Mouse (Mus musculus) lung, embryonic 16.5 days (tissue): ENCODE results near the gene Fam222b. TPM values are rescaled to one million over a fixed set of nuclear protein-coding genes. Genes with fewer than 3 reads are reported as not detected.

Source experiments
- ATAC-seq: fragments of 200-750 bp; cut with Nextera tagmentation; 2 replicates; pipeline ENCODE4 v1.8.0; 2017; ENCODE audit warnings: low read depth, mild to moderate bottlenecking, moderate library complexity
- H3K27ac ChIP-seq: fragments of 300-500 bp; sonication (generic); 2 replicates; pipeline ENCODE4 v1.5.1; 2014; ENCODE audit warnings: mild to moderate bottlenecking, control low read depth, low read length
- H3K27me3 ChIP-seq: fragments of 300-500 bp; sonication (generic); 2 replicates; pipeline ENCODE4 v1.6.1; 2014; ENCODE audit warnings: low read depth, low read length, mixed read lengths; ENCODE audit not compliant: control insufficient read depth, insufficient read depth
- H3K36me3 ChIP-seq: fragments of 300-500 bp; sonication (generic); 2 replicates; pipeline ENCODE4 v1.6.1; 2014; ENCODE audit warnings: low read length; ENCODE audit not compliant: control insufficient read depth, insufficient read depth
- H3K4me1 ChIP-seq: fragments of 300-500 bp; sonication (generic); replicated peaks from 2 replicates; pipeline ENCODE4 v1.6.1; 2014; ENCODE audit warnings: low read length, mixed read lengths; ENCODE audit not compliant: control insufficient read depth, insufficient read depth
- H3K4me2 ChIP-seq: fragments of 300-500 bp; sonication (generic); 2 replicates; pipeline ENCODE4 v1.6.1; 2014; ENCODE audit warnings: low read depth, low read length, control low read depth
- H3K4me3 ChIP-seq: fragments of 300-500 bp; sonication (generic); 2 replicates; pipeline ENCODE4 v1.5.1; 2014; ENCODE audit warnings: mild to moderate bottlenecking, low read length, control low read depth
- H3K9ac ChIP-seq: fragments of 300-500 bp; sonication (generic); 2 replicates; pipeline ENCODE4 v1.6.1; 2014; ENCODE audit warnings: low read length, control low read depth
- H3K9me3 ChIP-seq: fragments of 300-500 bp; sonication (generic); 2 replicates; pipeline ENCODE4 v1.6.1; 2016; ENCODE audit warnings: low read length; ENCODE audit not compliant: control insufficient read depth
- WGBS: fragments of 180-500 bp; shearing (Covaris S2); extraction: QIAGEN DNeasy Blood & Tissue Kit; methylation state at CpG from one replicate; pipeline ENCODE4 v1.1.7; 2014; 5-methylcytosine and 5-hydroxymethylcytosine counted together
- microRNA counts: library from miRNA; unstranded; fragments of <30 nt; microRNA quantifications from one replicate; lab custom pipeline; 2016
- microRNA-seq: library from miRNA; unstranded; fragments of <30 nt; microRNA quantifications from one replicate; pipeline ENCODE4, GENCODE M21; 2016
- polyA plus RNA-seq: library from polyadenylated mRNA; unstranded; fragments of >200 nt; fragmentation: Nextera tagmentation; extraction: Ambion mirVana; gene quantifications from 2 replicates; pipeline ENCODE4 v1.2.1, GENCODE M21; 2015

Gene Fam222b
- polyA plus RNA-seq, 1 experiment from 2014 or later, result 17.1 TPM

DNA sequence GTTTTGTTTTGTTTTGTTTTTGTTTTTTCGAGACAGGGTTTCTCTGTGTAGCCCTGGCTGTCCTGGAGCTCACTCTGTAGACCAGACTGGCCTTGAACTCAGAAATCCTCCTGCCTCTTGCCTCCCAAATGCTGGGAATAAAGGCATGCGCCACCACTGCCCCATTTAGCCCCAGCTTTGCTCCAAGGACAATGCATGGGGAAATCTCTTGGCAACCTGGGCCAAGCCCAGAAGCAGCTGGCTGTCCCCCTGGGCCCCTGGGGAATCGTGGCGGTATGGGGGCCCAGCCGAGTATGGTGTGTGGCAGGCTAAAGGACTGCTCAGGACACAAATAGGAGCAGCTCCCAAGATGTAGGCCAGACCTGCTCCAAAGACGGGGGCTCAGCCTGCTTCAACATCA is 109.8 kb downstream of the Fam222b start:
- Histone ChIP-seq H3K4me1 (no peaks in the 10 kb centered on the region), H3K9me3 (no peaks in the 10 kb centered on the region), H3K4me2 (no peak overlapping the region), H3K27ac (no peak overlapping the region), H3K9ac (no peak overlapping the region), H3K27me3 (no peaks in the 10 kb centered on the region), H3K4me3 (no peak overlapping the region), H3K36me3 (peaks cover 36% of the 10 kb centered on the region)
- ATAC-seq, result no peak
- WGBS, result 74% methylated on average over 6 of the region's 6 CpGs

DNA sequence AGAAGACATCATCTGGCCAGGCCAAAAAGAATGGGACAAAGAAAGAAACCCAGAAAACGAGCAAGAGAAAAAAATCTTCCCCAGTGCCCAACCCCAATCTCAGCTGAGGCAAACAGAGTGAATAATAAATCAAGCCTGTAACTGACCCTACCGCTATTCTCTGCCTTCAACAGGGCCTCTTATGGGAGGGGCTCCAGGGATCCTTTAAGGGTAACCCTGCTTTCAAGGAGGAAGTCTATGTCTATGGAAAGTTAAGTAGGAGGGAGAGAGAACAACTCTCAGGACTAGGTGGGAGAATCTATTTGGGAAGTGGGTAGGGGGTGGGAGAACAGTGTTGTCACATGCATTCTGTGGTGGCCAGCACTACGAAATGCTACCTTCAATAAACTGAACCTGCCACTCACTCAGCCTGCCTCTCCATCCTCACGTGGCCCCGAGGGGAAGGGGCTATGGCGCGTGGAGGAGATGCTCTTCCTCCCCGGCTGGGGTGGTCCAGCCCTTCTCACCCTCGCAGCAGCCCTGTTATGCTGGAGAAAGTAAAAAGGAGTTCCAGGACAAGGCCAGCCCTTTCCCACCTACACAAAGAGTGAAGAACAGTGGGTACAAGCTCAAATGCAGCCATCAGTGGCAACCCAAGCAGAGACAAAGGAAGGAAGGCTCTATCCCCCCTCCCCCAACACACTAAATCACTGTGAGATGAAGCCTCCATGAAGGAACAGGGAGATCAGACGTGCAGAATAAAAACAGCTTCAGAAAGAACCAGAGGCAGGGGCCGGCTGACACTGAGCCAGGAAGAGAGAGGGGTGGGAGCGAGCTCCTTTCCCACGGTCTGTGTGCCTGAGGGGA is 111.1 kb downstream of the Fam222b start:
- no peaks in the 10 kb centered on the region for H3K9me3 ChIP-seq
- H3K9ac ChIP-seq, result no peak overlapping the region
- H3K36me3 ChIP-seq, result peaks cover 41% of the 10 kb centered on the region
- H3K4me2 ChIP-seq, result no peak overlapping the region
- H3K4me1 ChIP-seq, result no peaks in the 10 kb centered on the region
- no peak overlapping the region for H3K4me3 ChIP-seq
- no peak overlapping the region for H3K27ac ChIP-seq
- no peak for ATAC-seq
- no peaks in the 10 kb centered on the region for H3K27me3 ChIP-seq
- 68% methylated on average over 13 of the region's 13 CpGs for WGBS

MicroRNAs within 50 kb of the gene (microRNA counts, 519-probe panel; counts per million panel counts)
- microRNA mmu-miR-144 (lab: Ali Mortazavi, UCI) (4,625 counts per million, percentile 92 among the panel's probes with 10 or more counts), microRNA mmu-miR-451 (lab: Ali Mortazavi, UCI) (4,279 counts per million, percentile 86 among the panel's probes with 10 or more counts)

Small RNAs within 50 kb of the gene (microRNA-seq; reads per million reads assigned to microRNA genes)
- gene Mir144 (351 reads per million, percentile 64 among the genes with 10 or more reads in this experiment), gene Mir451a (not detected), gene Mir451b (not detected), gene Mir7653 (0.99 reads per million)

Other genes with a start within 250 kb of the Fam222b start
- gene Pipox, start 200.6 kb upstream of the Fam222b start, polyA plus RNA-seq, result 1.1 and 1.7 TPM in 2 replicates
- gene Sez6, start 163.9 kb upstream of the Fam222b start, polyA plus RNA-seq, result 0.34 and 0.69 TPM in 2 replicates
- gene Phf12, start 111.9 kb upstream of the Fam222b start, polyA plus RNA-seq, result 13.8 and 13.9 TPM in 2 replicates
- gene Dhrs13, start 62.4 kb upstream of the Fam222b start, polyA plus RNA-seq, result 14.5 and 15.3 TPM in 2 replicates
- gene Flot2, start 56.7 kb upstream of the Fam222b start, polyA plus RNA-seq, result 67.6 and 70.0 TPM in 2 replicates
- gene Eral1, start 14.3 kb upstream of the Fam222b start, polyA plus RNA-seq, result 35.0 and 35.1 TPM in 2 replicates
- 84.2 and 96.3 TPM in 2 replicates for gene Traf4, start 70.9 kb downstream of the Fam222b start, polyA plus RNA-seq
- 20.6 and 22.3 TPM in 2 replicates for gene Nek8, start 82.0 kb downstream of the Fam222b start, polyA plus RNA-seq
- gene Tlcd1, start 82.1 kb downstream of the Fam222b start, polyA plus RNA-seq, result 24.4 and 25.9 TPM in 2 replicates
- gene Rpl23a, start 88.9 kb downstream of the Fam222b start, polyA plus RNA-seq, result 1,346 and 1,426 TPM in 2 replicates
- gene Rab34, start 93.8 kb downstream of the Fam222b start, polyA plus RNA-seq, result 117 and 129 TPM in 2 replicates
- 5.3 and 6.8 TPM in 2 replicates for gene Proca1, start 98.7 kb downstream of the Fam222b start, polyA plus RNA-seq
- gene Sdf2, start 151.1 kb downstream of the Fam222b start, polyA plus RNA-seq, result 81.9 and 84.7 TPM in 2 replicates
- 24.6 and 26.2 TPM in 2 replicates for gene Supt6, start 151.3 kb downstream of the Fam222b start, polyA plus RNA-seq
- 59.5 and 63.5 TPM in 2 replicates for gene 2610507B11Rik, start 167.1 kb downstream of the Fam222b start, polyA plus RNA-seq
- 0.13 and 0.35 TPM in 2 replicates for gene BC030499, start 196.2 kb downstream of the Fam222b start, polyA plus RNA-seq
- 44.9 and 46.7 TPM in 2 replicates for gene Spag5, start 206.9 kb downstream of the Fam222b start, polyA plus RNA-seq
- gene Aldoc, start 228.3 kb downstream of the Fam222b start, polyA plus RNA-seq, result 8.9 and 12.1 TPM in 2 replicates
- 81.8 and 84.8 TPM in 2 replicates for gene Pigs, start 233.8 kb downstream of the Fam222b start, polyA plus RNA-seq
- gene Unc119, start 248.8 kb downstream of the Fam222b start, polyA plus RNA-seq, result 26.6 and 27.2 TPM in 2 replicates